Mouse (Mus musculus) adrenal gland, postnatal 14 days (tissue): ENCODE results near the gene Olfr381. TPM values are rescaled to one million over a fixed set of nuclear protein-coding genes. Genes with fewer than 3 reads are reported as not detected.
"Not testable (repeated sequence)": the region's sequence is repeated elsewhere in the genome, so short reads cannot be mapped to it uniquely, and the experiment has no call there.

Experiments used
- DNase-seq: peaks from one replicate; pipeline ENCODE4 v3.0.0; 2021; ENCODE audit warnings: mixed read lengths
- long read RNA-seq, 2 experiments: library from polyadenylated mRNA; stranded (forward); transcript quantifications; one replicate each; pipeline ENCODE4 v2.0.0; 2021
- total RNA-seq: library from RNA; stranded (reverse); gene quantifications from 2 replicates; pipeline ENCODE4 v1.2.3, GENCODE M21; 2021

Olfr381 gene
- total RNA-seq = not detected in 2 replicates
- long read RNA-seq, experiment 1 = 0 reads
- long read RNA-seq, experiment 2 = 0 reads

GRCm38 (mm10) chr11:73491503-73491902 lies at the start of gene Olfr381:
Gene Olfr381 (minus strand): TSS chr11:73491603.
- no peak for DNase-seq

- not testable (repeated sequence) for DNase-seq
Measured at GRCm38 (mm10) chr11:73528971-73529370, 37.6 kb upstream of the Olfr381 start.

DNA sequence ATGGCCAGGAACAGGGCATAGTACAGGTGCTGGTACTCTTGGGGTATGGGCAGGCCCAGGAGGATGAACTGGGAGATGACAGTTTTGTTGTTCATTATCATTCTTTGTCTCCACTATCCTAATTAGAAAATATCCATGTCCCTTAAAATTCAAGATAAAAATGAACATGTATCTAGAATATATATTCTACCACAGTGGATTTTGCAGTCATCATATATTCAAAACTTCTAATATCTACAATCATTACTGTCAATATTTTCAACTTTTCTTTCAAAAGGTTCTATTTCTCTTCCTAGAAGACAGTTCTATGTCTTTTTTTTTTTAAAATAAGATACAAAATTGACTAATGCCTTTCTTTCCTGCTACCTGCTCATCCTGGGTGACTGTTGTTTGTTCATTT lies 25.7 kb upstream of the Olfr381 start, which contains the start of gene Olfr382:
TSS of gene Olfr382 (minus strand) at position 101 of the 400 bp plus-strand sequence.
- no peak for DNase-seq

- no peak for DNase-seq
Measured at GRCm38 (mm10) chr11:73457408-73457807, 34.0 kb downstream of the Olfr381 start, which contains the start of gene Olfr380. Gene Olfr380 (minus strand): TSS chr11:73457508.

Other genes starting within 250 kb of the Olfr381 start
- 0.15 TPM in 2 replicates for gene Trpv3, start 224.2 kb downstream of the Olfr381 start, total RNA-seq
- 27.6 and 38.0 TPM in 2 replicates for gene Aspa, start 162.0 kb downstream of the Olfr381 start, total RNA-seq
- gene Gm49340, start 161.9 kb downstream of the Olfr381 start, total RNA-seq = not detected in 2 replicates
- 2.0 and 3.0 TPM in 2 replicates for gene Spata22, start 161.9 kb downstream of the Olfr381 start, total RNA-seq
- gene Olfr20, start 140.8 kb downstream of the Olfr381 start, total RNA-seq = not detected in 2 replicates
- gene Olfr376, start 120.4 kb downstream of the Olfr381 start, total RNA-seq = not detected in 2 replicates
- not detected in 2 replicates for gene Olfr1, start 92.0 kb downstream of the Olfr381 start, total RNA-seq
- not detected in 2 replicates for gene Olfr378, start 63.1 kb downstream of the Olfr381 start, total RNA-seq
- gene Olfr380, start 34.1 kb downstream of the Olfr381 start, total RNA-seq = not detected in 2 replicates
- not detected in 2 replicates for gene Olfr382, start 25.6 kb upstream of the Olfr381 start, total RNA-seq
- not detected in 2 replicates for gene Olfr385, start 101.4 kb upstream of the Olfr381 start, total RNA-seq
- not detected in 2 replicates for gene Olfr384, start 107.0 kb upstream of the Olfr381 start, total RNA-seq
- not detected in 2 replicates for gene Zfp735, start 197.2 kb upstream of the Olfr381 start, total RNA-seq